Mouse (Mus musculus) megakaryocyte, adult 5-6 weeks (primary cell): ENCODE data around the gene Pou2af1. TPM values are rescaled to one million over a fixed set of nuclear protein-coding genes. Genes with fewer than 3 reads are reported as not detected.

Experiments
- ATAC-seq: 2 replicates; pipeline ENCODE4 v1.8.0; 2016; ENCODE audit warnings: mild to moderate bottlenecking, inconsistent platforms; ENCODE audit not compliant: poor library complexity, severe bottlenecking
- total RNA-seq, 2 experiments: library from RNA; stranded (forward) in 1 of 2; stranded (reverse) in 1 of 2; fragments of 153-499, 151-499 nt in 1 of 2; fragments of 221-1000, 200-1000 nt in 1 of 2; gene quantifications; 2 replicates each; pipeline versions ENCODE4 v1.2.3 to v1.2.4; 2015 to 2017

The Pou2af1 gene
- total RNA-seq (2015), result 0.59 TPM in 1 of 2 replicates, not detected in the other
- 0.22 and 0.85 TPM in 2 replicates for total RNA-seq (2017)

- peak; percentile 45 for ATAC-seq
Observed at GRCm38 (mm10) chr9:51213023-51213728, at the start of gene Pou2af1. TSS of gene Pou2af1 (plus strand) at chr9:51213708.

DNA sequence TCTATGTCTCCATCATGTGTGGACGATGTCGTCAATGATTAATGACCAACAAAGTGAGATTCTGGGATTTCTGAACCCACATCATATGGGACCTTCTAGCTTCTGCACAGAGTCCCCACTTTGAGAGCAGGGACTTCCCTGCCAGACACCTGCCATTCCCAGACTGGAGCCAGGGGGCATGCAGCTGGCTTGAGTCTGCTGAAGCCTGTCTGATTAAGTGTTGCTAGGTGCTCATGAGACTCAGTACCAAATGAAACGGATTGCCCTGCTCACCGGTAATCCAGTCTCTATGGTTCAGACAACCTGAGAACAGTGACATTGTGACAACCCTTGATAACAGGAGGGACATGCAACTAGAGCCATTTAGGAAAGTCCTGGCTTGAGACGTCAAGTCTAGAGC lies 49.5 kb upstream of the Pou2af1 start:
- no peak for ATAC-seq

DNA sequence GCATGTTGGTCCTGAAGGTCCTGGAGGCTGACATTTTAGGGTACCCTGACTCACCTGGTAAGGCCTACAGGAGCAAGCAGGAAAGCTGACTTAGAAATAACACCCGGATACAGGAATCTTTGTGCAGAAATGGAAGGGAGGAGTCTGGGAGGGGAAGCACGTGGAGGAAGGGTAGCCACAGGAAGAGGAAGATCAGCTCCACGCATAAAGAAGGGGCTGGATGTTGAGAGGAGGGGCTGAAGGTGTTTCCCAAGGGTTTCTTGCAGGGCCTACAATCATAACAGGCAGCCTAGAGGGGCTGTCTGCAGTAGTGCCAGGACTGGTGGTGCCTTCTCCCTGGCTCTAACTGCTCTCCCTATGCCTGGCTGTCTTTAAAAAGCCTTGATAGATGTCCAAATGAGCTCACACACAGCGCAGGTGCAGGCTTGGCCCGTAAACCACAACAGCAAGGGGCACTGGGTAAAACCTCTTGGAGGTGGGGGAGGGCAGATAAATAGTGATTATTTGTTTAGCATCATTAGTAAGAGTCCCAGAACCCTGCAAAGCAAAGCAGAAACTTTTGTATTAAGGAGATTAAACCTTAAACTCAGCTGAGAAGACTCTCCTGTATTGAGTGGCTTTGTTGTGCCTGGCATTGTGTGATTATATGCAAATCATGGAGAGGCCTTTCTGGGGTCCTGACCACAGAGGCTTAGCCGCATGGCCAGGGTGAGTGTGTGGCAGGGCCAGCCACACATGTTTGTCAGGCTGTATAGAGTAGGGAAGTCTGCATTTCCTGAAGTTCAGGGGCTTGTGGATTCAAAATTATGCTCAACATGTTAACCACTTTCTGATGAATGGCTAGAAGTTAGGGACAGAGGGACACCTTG lies 48.0 kb upstream of the Pou2af1 start, which contains the start of gene Gm32742:
Gene Gm32742, minus strand, starts transcription at position 206 of the 869 bp plus-strand sequence.
- ATAC-seq, result no peak

- ATAC-seq, result no peak
Observed at GRCm38 (mm10) chr9:51167954-51168353, 45.6 kb upstream of the Pou2af1 start.

GRCm38 (mm10) chr9:51168698-51169097 lies 44.8 kb upstream of the Pou2af1 start:
- no peak for ATAC-seq

DNA sequence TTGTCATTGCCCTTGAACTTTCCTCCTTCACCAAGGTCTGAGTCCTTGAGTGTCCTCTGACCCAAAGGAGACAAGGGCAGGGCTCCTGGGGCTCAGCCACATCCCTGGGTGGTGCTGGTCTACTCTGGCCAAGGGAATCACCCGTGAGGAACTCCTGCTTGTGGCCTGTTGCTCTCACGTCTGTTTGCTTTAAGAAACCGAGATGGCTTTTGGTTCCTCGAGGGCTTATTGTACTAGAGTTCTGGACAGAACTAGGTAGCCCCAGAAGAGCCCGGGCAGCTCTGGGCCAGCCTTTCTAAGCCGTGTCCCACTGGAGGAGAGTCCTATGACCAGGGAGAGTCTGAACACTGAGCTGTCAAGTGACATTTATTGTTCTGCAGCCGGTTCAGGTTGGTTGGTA lies 44.4 kb upstream of the Pou2af1 start:
- ATAC-seq, result no peak

DNA sequence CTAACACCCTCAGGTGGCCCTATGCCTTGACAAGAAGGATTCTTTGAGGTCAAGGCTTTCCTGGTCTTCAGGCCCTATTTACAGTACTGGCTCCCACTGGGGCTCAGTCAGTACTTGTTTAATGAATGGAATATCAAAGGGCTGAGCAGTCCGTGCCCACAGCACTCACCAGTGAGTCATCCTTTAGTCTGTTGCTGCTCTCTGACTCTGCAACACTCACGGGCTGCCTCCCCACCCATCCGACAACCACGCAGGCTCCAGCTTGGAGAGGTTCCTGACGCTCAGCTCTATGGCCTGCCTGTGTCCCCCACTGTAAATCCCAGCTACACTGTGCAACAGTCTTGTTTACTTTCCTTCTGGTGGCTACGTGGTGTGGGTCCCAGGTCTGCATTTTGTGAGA lies 43.2 kb upstream of the Pou2af1 start:
- no peak for ATAC-seq

DNA sequence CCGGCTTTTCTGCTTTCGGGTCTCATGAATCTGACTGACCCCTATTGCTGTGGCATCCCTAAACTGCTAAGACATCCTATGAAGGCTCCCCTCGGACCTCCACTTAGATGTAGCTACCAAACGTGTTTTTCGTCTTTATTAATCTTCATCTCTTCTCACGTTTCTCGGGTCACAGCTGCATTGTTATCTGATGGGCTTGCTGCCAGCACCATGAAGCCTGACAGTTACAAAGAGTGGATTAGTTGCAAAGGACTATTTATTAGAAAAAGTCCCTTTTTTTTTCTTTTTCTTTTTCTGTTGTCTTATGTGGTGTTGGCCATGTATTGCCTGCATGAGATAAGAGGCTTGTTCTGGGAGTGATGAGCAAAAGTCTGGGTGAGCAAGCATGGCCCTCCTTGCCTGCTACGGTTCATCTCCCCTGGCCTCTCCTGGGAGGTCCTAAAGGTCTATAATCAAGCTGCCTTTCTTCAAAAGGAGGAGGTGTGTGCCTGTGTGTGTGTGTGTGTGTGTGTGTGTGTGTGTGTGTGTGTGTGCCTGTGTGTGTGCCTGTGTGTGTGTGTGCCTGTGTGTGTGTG lies 38.5 kb upstream of the Pou2af1 start:
- ATAC-seq, result no peak

- no peak for ATAC-seq
Observed at GRCm38 (mm10) chr9:51175722-51176121, 37.8 kb upstream of the Pou2af1 start.

DNA sequence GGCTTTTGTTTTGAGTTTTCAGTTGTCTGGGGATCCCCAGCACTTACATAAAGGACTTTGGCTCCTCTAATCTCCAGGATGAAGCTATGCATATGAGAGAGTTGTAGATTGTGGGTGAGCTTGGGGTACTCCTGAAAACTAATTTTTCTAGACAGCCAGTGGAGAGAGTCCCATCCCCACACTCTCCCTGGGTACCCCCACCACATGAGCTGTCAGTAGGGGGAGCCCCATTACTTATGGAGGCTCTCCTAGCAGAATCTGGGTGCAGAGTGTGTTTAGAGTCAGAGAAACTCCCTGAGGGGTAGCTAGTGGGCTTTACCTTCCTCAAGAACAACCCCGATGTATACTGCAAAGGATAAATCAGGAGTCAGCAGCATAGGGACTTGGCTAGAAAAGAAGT lies 35.2 kb upstream of the Pou2af1 start:
- ATAC-seq, result no peak

DNA sequence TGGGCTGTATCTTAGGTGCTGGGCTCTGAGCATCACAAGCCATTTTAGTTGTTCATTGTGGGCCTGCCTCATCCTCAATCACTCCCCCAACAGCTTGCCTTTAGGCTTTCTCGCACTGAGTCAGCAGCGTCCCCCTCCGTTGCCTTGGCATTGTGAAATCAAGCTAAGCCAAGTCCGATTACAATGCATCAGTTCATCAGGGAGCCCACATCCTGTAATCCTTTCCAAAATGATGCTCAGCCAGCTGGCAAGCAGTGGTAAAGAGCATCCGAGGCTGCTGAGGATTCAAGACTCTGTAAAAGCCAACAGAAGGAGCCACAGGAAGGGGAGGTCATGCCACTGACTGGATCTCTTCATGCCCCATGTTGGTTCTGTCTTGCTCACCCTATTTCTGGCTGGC lies 32.9 kb upstream of the Pou2af1 start:
- ATAC-seq, result no peak

DNA sequence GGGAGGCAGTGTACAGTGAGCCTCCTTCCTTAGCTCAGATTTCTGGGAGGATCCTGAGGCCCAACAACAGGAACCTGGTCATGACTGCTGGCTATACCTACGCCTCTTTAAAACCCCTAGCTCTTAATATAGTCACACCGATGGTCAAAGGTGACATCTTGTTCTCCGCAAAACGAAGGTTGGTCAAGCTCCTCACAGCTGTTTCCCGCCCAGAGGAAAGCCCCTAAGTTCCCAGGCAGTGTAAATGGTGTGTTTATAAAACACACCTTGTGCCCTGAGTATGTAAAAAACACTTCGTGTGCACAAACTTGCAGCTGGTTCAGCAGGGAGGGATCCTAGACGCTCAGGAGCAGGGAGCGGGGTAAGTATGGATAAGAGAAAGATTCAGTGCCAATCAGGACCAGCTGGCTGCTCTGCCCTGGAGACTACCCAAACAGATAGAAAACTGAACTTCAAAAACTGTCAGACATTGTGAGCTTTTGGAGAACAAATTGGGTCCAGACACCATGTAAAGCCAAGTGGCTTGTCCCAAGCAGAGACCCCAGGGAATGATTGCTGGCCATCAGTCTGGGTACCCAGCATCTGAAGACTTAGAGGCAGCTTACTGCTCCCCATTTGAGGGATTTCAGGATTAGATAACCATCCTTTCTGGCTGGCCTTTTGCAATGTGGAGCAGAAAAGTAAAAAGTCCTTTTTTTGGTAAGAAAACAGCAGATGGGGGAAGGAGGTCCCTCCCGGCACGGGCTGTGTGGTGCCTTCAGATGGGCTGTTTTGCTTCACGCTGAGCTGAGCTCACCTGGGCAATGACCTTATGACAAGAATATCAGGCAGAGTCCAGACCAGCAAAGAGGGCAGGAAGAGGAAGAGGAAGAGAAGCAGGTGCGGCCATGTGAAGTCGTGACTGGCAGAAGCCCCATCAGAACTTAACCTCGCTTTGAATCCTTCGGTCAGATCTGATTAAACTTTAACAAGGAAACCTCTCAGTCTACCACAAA lies 30.5 kb upstream of the Pou2af1 start:
- no peak for ATAC-seq

GRCm38 (mm10) chr9:51185386-51185785 lies 28.1 kb upstream of the Pou2af1 start:
- ATAC-seq, result no peak

DNA sequence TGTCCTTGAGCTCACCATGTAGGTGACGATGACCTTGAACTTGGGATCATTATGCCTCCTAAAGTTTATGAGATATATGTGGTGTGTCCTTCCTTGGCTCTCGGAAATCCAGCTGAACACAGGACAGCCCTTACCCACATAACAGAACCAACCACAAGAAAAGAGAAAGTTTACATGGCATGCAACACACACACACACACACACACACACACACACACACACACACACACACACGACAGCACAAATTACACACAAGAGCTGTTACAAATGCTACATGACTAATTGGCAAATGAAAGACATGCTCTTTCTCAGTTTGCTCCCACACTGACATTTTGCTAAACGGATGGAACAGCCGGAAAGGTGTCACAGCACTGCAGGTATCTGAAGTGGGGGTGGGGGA lies 27.6 kb upstream of the Pou2af1 start:
- ATAC-seq, result no peak

GRCm38 (mm10) chr9:51190655-51191054 lies 22.9 kb upstream of the Pou2af1 start:
- ATAC-seq, result no peak

GRCm38 (mm10) chr9:51194790-51195189 lies 18.7 kb upstream of the Pou2af1 start:
- ATAC-seq, result no peak

DNA sequence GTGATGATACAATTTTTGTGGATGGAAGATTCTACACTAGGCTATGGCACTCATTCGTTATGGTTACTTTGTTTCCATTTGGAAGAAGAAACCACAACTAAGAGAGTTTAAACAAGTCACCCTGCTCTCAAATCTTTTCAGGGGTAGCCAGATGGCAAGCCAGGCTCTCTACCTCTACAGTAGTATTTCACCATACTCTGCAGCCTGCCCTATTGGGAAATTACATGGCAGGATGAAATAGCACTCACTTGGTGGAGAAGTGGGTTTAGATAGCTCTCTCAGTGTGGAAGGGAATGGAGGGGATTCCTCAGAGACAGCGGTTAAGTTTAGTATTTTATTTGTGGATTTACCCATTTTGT lies 4.6 kb upstream of the Pou2af1 start:
- no peak for ATAC-seq

GRCm38 (mm10) chr9:51211191-51211590 lies 2.3 kb upstream of the Pou2af1 start:
- no peak for ATAC-seq

DNA sequence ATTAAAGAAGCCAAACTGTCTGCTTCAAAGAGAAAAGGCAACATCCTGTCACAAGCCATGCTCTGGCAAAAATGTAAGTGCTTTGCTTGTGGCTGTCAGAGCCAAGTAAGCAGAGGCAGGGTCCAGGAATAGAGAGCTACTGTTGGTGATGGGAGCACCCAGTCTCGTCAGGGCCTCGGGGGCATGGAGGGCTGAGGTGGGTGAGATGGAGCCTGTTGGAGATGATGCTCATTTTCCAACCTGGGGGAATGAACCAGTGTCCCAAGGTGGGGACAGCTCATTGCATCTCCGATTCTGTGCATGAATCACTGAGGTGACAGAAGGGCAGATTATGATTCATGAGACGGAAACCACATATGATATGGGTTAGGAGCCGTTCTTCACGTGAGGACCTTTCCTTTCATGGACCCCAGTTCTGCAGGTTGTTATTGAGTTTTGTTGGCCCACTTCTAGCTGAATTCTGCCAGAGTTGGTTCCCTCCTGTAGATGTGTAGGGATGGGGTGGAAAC lies 275 bp downstream of the Pou2af1 start:
- no peak for ATAC-seq

DNA sequence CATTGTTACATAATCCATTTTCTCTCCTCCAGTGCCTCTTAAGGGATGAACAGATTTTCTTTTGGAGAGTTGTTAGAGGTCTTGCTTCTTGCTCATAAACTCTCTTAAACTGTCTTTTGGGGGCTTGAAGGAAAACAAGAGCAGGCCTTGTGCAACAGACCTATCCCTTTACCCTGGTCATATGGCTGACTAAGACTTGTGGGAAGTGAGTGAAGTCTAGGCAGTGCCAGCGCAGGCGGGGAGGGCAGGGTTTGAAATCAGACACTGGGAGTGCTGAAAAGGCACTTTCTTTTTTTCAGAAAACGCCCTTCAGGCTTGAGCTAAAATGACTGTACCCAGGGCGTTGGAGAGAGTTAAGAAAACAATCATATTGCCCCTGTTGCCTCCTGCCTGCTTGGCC lies 1.8 kb downstream of the Pou2af1 start:
- ATAC-seq, result no peak
